Mouse (Mus musculus) gastrocnemius, adult 8-10 months (tissue): ENCODE data around the gene Spint3. TPM values are rescaled to one million over a fixed set of nuclear protein-coding genes. Genes with fewer than 3 reads are reported as not detected.

Experiments
- DNase-seq, 2 experiments: peaks; one replicate each; pipeline ENCODE4 v3.0.0; 2022; ENCODE audit warnings: low spot score in 2 of 2
- total RNA-seq, 4 experiments: library from RNA; stranded (reverse); gene quantifications; 2 replicates each; pipeline ENCODE4 v1.2.4; 2022

Gene Spint3
- total RNA-seq, 4 experiments from 2014 or later = not detected

DNA sequence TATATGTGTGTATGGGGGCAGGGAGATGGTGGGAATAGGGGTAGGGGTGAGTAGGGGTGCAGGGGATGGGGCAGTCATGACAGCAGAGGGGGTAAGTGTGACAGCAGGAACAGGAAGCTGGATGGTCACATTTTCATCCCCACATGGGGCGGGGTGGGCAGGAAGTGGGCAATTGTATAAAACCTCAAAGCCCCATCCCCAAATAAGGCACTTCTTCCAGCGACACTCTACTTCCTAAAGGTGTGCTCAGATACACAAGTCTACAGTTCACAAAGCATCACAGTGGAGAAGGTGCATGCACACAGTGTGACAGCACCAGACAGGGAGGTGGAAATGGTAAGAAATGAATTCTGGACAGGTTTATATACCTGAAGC is 22.4 kb downstream of the Spint3 start:
- no peak for DNase-seq

GRCm38 (mm10) chr2:164549963-164550894 is 23.0 kb downstream of the Spint3 start:
- no peak for DNase-seq

- no peak for DNase-seq
These were observed 23.9 kb downstream of the Spint3 start for GRCm38 (mm10) chr2:164549338-164549737.

- no peak for DNase-seq
These were observed 28.7 kb downstream of the Spint3 start for GRCm38 (mm10) chr2:164544454-164545097.

DNA sequence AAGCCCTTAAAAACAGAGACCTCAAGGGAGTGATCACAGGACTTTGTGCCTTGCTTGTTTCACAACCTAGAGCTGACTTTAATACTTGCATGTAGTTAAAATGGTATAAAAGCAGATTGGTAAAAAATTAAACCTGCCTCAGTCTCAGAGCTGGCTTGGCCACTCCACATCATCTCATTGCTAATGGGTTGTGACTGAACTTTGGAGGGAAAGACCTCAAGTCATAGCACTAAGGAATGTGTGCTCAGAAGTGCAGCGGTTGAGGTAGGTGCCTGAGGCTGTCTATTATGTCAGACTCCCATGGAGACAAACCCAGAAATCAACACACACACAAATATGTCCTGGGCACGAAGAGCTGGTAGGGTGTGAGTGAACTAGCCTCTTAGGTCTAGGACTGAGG is 29.5 kb downstream of the Spint3 start:
- DNase-seq = no peak

GRCm38 (mm10) chr2:164542598-164542997 is 30.7 kb downstream of the Spint3 start:
- no peak for DNase-seq

- DNase-seq = no peak
These were observed 31.1 kb downstream of the Spint3 start for GRCm38 (mm10) chr2:164542132-164542531.

DNA sequence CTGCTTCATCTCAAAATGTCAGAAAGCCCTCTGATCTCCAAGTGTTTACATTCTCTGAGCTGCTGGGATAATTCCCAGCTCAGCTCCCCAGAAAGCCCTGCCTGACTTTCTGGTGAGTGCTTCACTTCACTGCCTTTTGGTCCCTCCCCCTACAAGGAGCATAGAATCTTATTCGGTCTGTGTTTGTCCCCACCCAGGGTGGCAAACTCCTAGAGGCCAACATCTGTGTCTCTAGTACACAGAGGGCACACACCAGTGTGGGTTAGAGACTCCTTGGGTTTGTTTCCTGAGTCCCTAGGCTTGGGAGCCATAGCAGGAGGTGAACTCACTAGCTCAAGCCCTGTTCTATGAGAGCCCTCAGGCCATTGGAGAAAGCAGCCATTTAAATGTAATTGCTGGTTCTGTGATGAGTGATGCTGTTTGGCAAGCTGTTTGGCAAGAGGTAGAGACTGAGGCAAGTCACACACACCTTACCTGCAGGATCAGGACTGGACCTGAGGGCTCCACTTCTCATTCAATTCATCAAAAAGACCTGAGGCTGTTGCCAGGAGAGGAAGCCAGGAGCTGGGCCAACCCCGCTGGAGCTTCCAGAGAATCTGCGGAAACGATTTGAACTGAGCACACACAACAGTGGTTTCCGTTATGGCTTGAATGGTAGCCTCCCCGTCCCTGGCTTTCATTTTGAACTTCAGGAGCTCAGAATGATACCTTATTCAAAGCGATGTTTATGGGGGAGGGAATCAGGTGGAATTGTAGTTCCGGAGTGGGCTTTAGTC is 32.4 kb downstream of the Spint3 start:
- no peak for DNase-seq

- no peak for DNase-seq
These were observed 36.3 kb downstream of the Spint3 start for GRCm38 (mm10) chr2:164537003-164537402.

DNA sequence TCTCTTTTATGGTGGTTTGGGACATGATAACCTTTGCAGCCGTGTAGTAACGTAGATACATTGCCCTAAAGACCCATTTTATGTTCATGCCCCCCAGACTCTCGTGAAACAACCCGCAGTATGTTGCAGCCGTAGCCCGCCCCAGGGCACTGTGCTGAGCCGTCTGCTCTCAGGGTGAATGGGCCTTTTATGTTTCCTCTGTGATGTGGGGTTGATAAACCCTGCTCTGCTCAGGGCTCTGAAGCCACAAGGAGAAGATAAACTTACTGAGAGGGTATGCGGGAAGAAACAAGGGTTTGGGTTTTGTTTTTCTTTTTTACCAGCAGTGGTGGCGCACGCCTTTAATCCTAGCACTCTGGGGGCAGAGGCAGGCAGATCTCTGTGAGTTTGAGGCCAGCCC is 38.9 kb downstream of the Spint3 start:
- no peak for DNase-seq

DNA sequence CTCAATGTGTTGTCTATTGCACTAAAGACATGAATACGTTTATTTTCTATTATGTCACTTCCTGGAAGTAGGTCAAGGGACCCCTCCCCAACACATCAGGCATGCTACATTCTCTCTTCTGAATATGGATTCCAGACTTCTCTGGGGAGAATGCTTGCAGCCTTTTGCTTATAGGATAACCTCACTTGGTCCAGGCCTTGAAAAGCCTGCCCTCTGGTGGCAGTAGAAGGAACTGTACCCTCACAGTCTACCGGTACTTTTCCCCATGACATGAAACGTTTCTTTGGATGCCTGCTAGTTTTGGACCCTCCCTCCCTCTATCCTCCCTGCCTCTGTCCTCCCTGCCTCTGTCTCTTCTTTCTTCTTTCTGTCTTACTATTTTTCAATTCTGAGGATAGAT is 42.1 kb downstream of the Spint3 start:
- peak; percentile 26 to 33 for DNase-seq

DNA sequence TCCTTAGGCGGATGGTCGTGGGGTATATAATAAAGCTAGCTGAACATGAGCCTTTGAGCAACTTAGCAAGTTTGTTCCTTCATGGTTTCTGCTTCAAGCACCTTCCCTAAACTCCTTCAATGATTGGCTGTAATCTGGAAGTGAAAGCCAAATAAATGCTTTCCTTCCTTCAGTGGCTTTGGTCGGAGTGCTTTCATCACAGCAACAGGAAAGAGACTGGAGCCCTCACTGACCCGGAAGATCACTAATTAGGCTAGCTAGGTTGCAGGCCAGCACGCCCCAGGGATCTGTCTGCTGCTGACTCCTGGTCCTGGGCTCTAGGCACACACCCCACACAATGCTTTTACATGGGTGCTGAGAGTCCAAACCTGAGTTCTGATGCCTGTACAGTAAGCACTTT is 44.7 kb downstream of the Spint3 start:
- DNase-seq = no peak

DNA sequence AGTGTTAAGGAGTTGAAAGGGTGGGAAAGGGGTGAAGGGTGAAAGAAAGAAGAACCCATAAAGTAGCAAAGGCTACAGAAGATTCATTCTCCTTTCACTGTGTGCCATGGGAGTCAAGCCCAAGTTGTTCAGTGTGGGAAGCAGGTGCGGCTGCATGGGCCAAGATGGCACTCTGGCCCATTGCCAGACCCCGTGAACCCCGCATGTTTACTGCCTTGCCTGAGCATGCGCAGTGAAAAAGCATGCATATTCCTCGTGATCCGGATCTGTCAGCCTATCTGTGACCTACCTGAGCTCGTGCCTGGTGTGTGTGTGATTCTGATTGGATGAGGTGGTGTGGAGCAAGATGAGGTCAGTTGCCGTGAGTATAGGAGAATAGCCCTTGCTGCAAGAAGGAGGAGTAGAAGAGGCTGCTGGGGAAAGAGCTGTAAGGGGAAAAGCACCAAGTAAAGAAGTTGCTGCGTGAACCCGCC is 49.9 kb downstream of the Spint3 start:
- DNase-seq = peak in 1 of 2 experiments; percentile 7

DNA sequence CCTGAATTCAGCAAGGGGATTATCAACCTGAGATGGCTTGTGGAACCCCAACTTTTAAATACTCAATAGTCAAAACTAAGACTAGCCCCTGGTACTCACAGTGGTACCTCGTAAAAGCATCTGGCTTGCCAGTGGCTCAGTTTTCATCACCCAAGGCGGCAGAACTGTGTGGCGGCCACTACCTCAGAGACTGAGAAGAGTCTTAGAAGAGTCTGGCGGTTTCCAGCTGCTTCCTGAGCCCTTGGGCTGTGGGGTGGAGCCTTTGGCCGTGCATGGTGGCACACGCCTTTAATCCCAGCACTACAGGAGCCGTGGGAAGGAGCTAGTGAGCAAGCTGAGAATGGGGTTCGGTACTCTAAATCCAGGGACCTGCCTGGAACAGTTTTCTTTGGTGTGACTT is 51.0 kb downstream of the Spint3 start:
- no peak for DNase-seq

GRCm38 (mm10) chr2:164521841-164522240 is 51.4 kb downstream of the Spint3 start:
- no peak for DNase-seq

GRCm38 (mm10) chr2:164520782-164521181 is 52.5 kb downstream of the Spint3 start:
- DNase-seq = peak in 1 of 2 experiments; percentile 20

Other genes with a start within 250 kb of the Spint3 start
- gene Svs5, start 240.7 kb downstream of the Spint3 start, total RNA-seq = not detected
- under 1 TPM in 1 of 4 experiments, not detected in 3; 0.67 TPM for gene Slpi, start 184.4 kb downstream of the Spint3 start, total RNA-seq
- gene Rbpjl, start 170.3 kb downstream of the Spint3 start, total RNA-seq = not detected
- under 1 TPM; 0.27 to 0.99 (median 0.44) TPM for gene Matn4, start 168.3 kb downstream of the Spint3 start, total RNA-seq
- gene Sdc4, start 129.6 kb downstream of the Spint3 start, total RNA-seq = 10 to 100 TPM; 23.9 to 58.8 (median 34.1) TPM
- 10 to 100 TPM; 25.3 to 27.8 (median 26.6) TPM for gene Sys1, start 116.5 kb downstream of the Spint3 start, total RNA-seq
- 10 to 100 TPM in 2 of 4 experiments, 1 to 10 TPM in 1, not detected in 1; 3.8 to 12.1 (median 11.8) TPM for gene Gm20458, start 112.5 kb downstream of the Spint3 start, total RNA-seq
- gene Trp53tg5, start 99.7 kb downstream of the Spint3 start, total RNA-seq = not detected
- 10 to 100 TPM; 14.8 to 32.8 (median 22.6) TPM for gene Dbndd2, start 87.4 kb downstream of the Spint3 start, total RNA-seq
- 10 to 100 TPM; 27.2 to 33.2 (median 30.0) TPM for gene Pigt, start 75.9 kb downstream of the Spint3 start, total RNA-seq
- not detected for gene Wfdc2, start 11.0 kb downstream of the Spint3 start, total RNA-seq
- gene Wfdc6a, start 12.0 kb upstream of the Spint3 start, total RNA-seq = not detected
- gene Eppin, start 20.1 kb upstream of the Spint3 start, total RNA-seq = not detected
- not detected for gene Wfdc6b, start 40.1 kb upstream of the Spint3 start, total RNA-seq
- gene Wfdc8, start 40.2 kb upstream of the Spint3 start, total RNA-seq = not detected
- not detected for gene Wfdc16, start 65.3 kb upstream of the Spint3 start, total RNA-seq
- gene Wfdc10, start 82.6 kb upstream of the Spint3 start, total RNA-seq = not detected
- gene Wfdc9, start 83.1 kb upstream of the Spint3 start, total RNA-seq = not detected
- gene Wfdc11, start 100.6 kb upstream of the Spint3 start, total RNA-seq = not detected
- gene Wfdc13, start 111.6 kb upstream of the Spint3 start, total RNA-seq = not detected
- gene Spint4, start 125.0 kb upstream of the Spint3 start, total RNA-seq = not detected
- not detected for gene Spint5, start 141.8 kb upstream of the Spint3 start, total RNA-seq
- not detected for gene Wfdc3, start 172.5 kb upstream of the Spint3 start, total RNA-seq
- gene Dnttip1, start 172.5 kb upstream of the Spint3 start, total RNA-seq = 10 to 100 TPM; 15.6 to 21.0 (median 17.7) TPM
- gene Ube2c, start 196.4 kb upstream of the Spint3 start, total RNA-seq = under 1 TPM in 3 of 4 experiments, not detected in 1; 0.29 to 0.38 (median 0.38) TPM
- gene Tnnc2, start 206.5 kb upstream of the Spint3 start, total RNA-seq = over 10,000 TPM; 10,643 to 17,408 (median 13,587) TPM
- 10 to 100 TPM; 23.5 to 24.8 (median 24.4) TPM for gene Snx21, start 212.4 kb upstream of the Spint3 start, total RNA-seq
- gene Acot8, start 231.4 kb upstream of the Spint3 start, total RNA-seq = 10 to 100 TPM in 1 of 4 experiments, 1 to 10 TPM in 3; 8.1 to 10.9 (median 8.4) TPM
- 1 to 10 TPM in 3 of 4 experiments, under 1 TPM in 1; 0.90 to 1.7 (median 1.2) TPM for gene Zswim3, start 231.6 kb upstream of the Spint3 start, total RNA-seq
- 1 to 10 TPM; 4.7 to 5.3 (median 5.0) TPM for gene Zswim1, start 249.2 kb upstream of the Spint3 start, total RNA-seq